Mouse (Mus musculus): Measurements from ENCODE around the gene Cox4i2.

GRCm38 (mm10) chr2:152729013-152729635, 24.8 kb upstream of the Cox4i2 start:
- TF ChIP-seq CTCF (IDR thresholded peaks at IDR 0.05; ENCODE audit: insufficient read depth, low read length) (no peak), POLR2A (IDR thresholded peaks at IDR 0.05; ENCODE audit: borderline replicate concordance, extremely low read depth, low read depth, low read length) (no peak)
